Mouse (Mus musculus) hindbrain, postnatal 0 days (tissue): ENCODE measurements around the gene Dnmt3l. TPM values are rescaled to one million over a fixed set of nuclear protein-coding genes. Genes with fewer than 3 reads are reported as not detected.
"Not testable (repeated sequence)": the region's sequence is repeated elsewhere in the genome, so short reads cannot be mapped to it uniquely, and the experiment has no call there.

Experiments
- ATAC-seq: fragments of 200-750 bp; cut with Nextera tagmentation; 2 replicates; pipeline ENCODE4 v1.8.0; 2017; ENCODE audit warnings: mild to moderate bottlenecking, moderate TSS enrichment, moderate library complexity
- DNase-seq: peaks from one replicate; pipeline ENCODE4 v3.0.0-alpha.2; 2015; ENCODE audit warnings: low spot score
- H3K27ac ChIP-seq: fragments of 300-500 bp; sonication (generic); 2 replicates; pipeline ENCODE4 v1.5.1; 2014; ENCODE audit warnings: mild to moderate bottlenecking
- H3K27me3 ChIP-seq: fragments of 300-500 bp; sonication (generic); 2 replicates; pipeline ENCODE4 v1.6.1; 2014; ENCODE audit warnings: low read length, mixed read lengths; ENCODE audit not compliant: insufficient read depth
- H3K36me3 ChIP-seq: fragments of 300-500 bp; sonication (generic); 2 replicates; pipeline ENCODE4 v1.6.1; 2014; ENCODE audit warnings: low read length, mixed read lengths; ENCODE audit not compliant: insufficient read depth
- H3K4me1 ChIP-seq: fragments of 300-500 bp; sonication (generic); 2 replicates; pipeline ENCODE4 v1.6.1; 2014; ENCODE audit warnings: antibody characterized with exemption, low read length, mixed read lengths; ENCODE audit not compliant: insufficient read depth
- H3K4me2 ChIP-seq: fragments of 300-500 bp; sonication (generic); 2 replicates; pipeline ENCODE4 v1.6.1; 2014; ENCODE audit warnings: low read depth, mild to moderate bottlenecking, low read length, moderate library complexity, mixed read lengths
- H3K4me3 ChIP-seq: fragments of 300-500 bp; sonication (generic); 2 replicates; pipeline ENCODE4 v1.5.1; 2014; ENCODE audit warnings: low read length
- H3K9ac ChIP-seq: fragments of 300-500 bp; sonication (generic); replicated peaks from 2 replicates; pipeline ENCODE4 v1.6.1; 2014; ENCODE audit warnings: mild to moderate bottlenecking, low read length, moderate library complexity, mixed read lengths
- H3K9me3 ChIP-seq: fragments of 300-500 bp; sonication (generic); 2 replicates; pipeline ENCODE4 v1.6.1; 2016; ENCODE audit warnings: low read length, mixed read lengths
- CTCF ChIP-seq: IDR thresholded peaks from 2 replicates; pipeline ENCODE4 v1.5.1; 2016; ENCODE audit warnings: antibody characterized with exemption, control low read depth, low read depth
- WGBS: fragments of 180-500 bp; shearing (Covaris S2); extraction: QIAGEN DNeasy Blood & Tissue Kit; methylation state at CpG from one replicate; pipeline ENCODE4 v1.1.7; 2014; 5-methylcytosine and 5-hydroxymethylcytosine counted together
- polyA plus RNA-seq: library from polyadenylated mRNA; unstranded; fragments of >200 nt; fragmentation: Nextera tagmentation; extraction: Ambion mirVana; gene quantifications from 2 replicates; pipeline ENCODE4 v1.2.1, GENCODE M21; 2015
- total RNA-seq: library from RNA; depleted of rRNA; stranded (reverse); fragments of >200 nt; gene quantifications from 2 replicates; pipeline ENCODE4 v1.2.3, GENCODE M21; 2014

Gene Dnmt3l
- total and polyA plus RNA-seq, 2 experiments from 2014 or later = 0.13 to 0.63 TPM

- DNase-seq (no peak), ATAC-seq (no peak)
- Histone ChIP-seq H3K4me2 (no peak overlapping the region), H3K9me3 (no peaks in the 10 kb centered on the region), H3K36me3 (no peaks in the 10 kb centered on the region), H3K27me3 (no peaks in the 10 kb centered on the region), H3K4me3 (no peak overlapping the region), H3K4me1 (peaks cover 11% of the 10 kb centered on the region), H3K27ac (no peak overlapping the region), H3K9ac (no peak overlapping the region)
- WGBS = 94% methylated on average over 18 of the region's 18 CpGs
- TF ChIP-seq CTCF = no peak
These were observed 28.9 kb upstream of the Dnmt3l start for GRCm38 (mm10) chr10:78012661-78013495.

GRCm38 (mm10) chr10:78015489-78015888 is 26.3 kb upstream of the Dnmt3l start:
- Histone ChIP-seq H3K9me3 (no peaks in the 10 kb centered on the region), H3K4me2 (no peak overlapping the region), H3K27me3 (no peaks in the 10 kb centered on the region), H3K27ac (no peak overlapping the region), H3K4me1 (no peaks in the 10 kb centered on the region), H3K36me3 (no peaks in the 10 kb centered on the region), H3K9ac (no peak overlapping the region), H3K4me3 (no peak overlapping the region)
- DNase-seq (no peak), ATAC-seq (no peak)
- 96% methylated on average over 1 of the region's 1 CpGs for WGBS
- TF ChIP-seq CTCF = no peak

- no peak overlapping the region for H3K4me3 ChIP-seq
- ATAC-seq = no peak
- no peak for DNase-seq
- H3K27ac ChIP-seq = no peak overlapping the region
- H3K9me3 ChIP-seq = no peaks in the 10 kb centered on the region
- no peaks in the 10 kb centered on the region for H3K27me3 ChIP-seq
- no peak overlapping the region for H3K4me2 ChIP-seq
- H3K4me1 ChIP-seq = no peaks in the 10 kb centered on the region
- TF ChIP-seq CTCF = no peak
- H3K36me3 ChIP-seq = no peaks in the 10 kb centered on the region
- H3K9ac ChIP-seq = no peak overlapping the region
- WGBS = 53% methylated on average over 5 of the region's 5 CpGs
These were observed 25.4 kb upstream of the Dnmt3l start for GRCm38 (mm10) chr10:78016366-78016765.

- Histone ChIP-seq H3K4me2 (peak overlapping the region; percentile 60), H3K4me3 (peak overlapping the region; percentile 24), H3K9ac (no peak overlapping the region), H3K4me1 (no peaks in the 10 kb centered on the region), H3K9me3 (no peaks in the 10 kb centered on the region), H3K36me3 (no peaks in the 10 kb centered on the region), H3K27me3 (no peaks in the 10 kb centered on the region), H3K27ac (no peak overlapping the region)
- peak; percentile 94 for DNase-seq
- WGBS = 20% methylated on average over 19 of the region's 19 CpGs
- peak; percentile 90 for ATAC-seq
- TF ChIP-seq CTCF = peak; percentile 96
These were observed 22.9 kb upstream of the Dnmt3l start for GRCm38 (mm10) chr10:78018797-78019203.

- H3K27ac ChIP-seq = no peak overlapping the region
- no peak overlapping the region for H3K4me3 ChIP-seq
- no peak for DNase-seq
- 75% methylated on average over 4 of the region's 4 CpGs for WGBS
- no peaks in the 10 kb centered on the region for H3K4me1 ChIP-seq
- 0 out of 2 replicates have a peak, but pooled peaks have one; percentile 62 for ATAC-seq
- H3K9ac ChIP-seq = no peak overlapping the region
- H3K27me3 ChIP-seq = no peaks in the 10 kb centered on the region
- H3K9me3 ChIP-seq = no peaks in the 10 kb centered on the region
- TF ChIP-seq CTCF = no peak
- H3K4me2 ChIP-seq = no peak overlapping the region
- H3K36me3 ChIP-seq = no peaks in the 10 kb centered on the region
These were observed 22.5 kb upstream of the Dnmt3l start for GRCm38 (mm10) chr10:78019291-78019690.

GRCm38 (mm10) chr10:78019984-78020383 is 21.8 kb upstream of the Dnmt3l start:
- H3K4me3 ChIP-seq, H3K27me3 ChIP-seq, H3K27ac ChIP-seq, H3K36me3 ChIP-seq, H3K4me2 ChIP-seq, H3K9ac ChIP-seq, H3K9me3 ChIP-seq, H3K4me1 ChIP-seq, ATAC-seq, DNase-seq: not testable (repeated sequence)
- 97% methylated on average over 6 of the region's 11 CpGs for WGBS

- not testable (repeated sequence) for H3K36me3 ChIP-seq, H3K27ac ChIP-seq, H3K27me3 ChIP-seq, H3K4me3 ChIP-seq, H3K9ac ChIP-seq, H3K4me2 ChIP-seq, ATAC-seq, H3K9me3 ChIP-seq, H3K4me1 ChIP-seq
- 63% methylated on average over 6 of the region's 8 CpGs for WGBS
- peak; percentile 50 for TF ChIP-seq CTCF
- DNase-seq = peak; percentile 23
These were observed 16.3 kb upstream of the Dnmt3l start for GRCm38 (mm10) chr10:78025453-78025852.
